Mouse (Mus musculus): ENCODE data around the gene Tgds. TPM values are rescaled to one million over a fixed set of nuclear protein-coding genes. Genes with fewer than 3 reads are reported as not detected.
A peak's percentile ranks its signal among the peaks of the same experiment; 100 is the strongest.
"Not testable (repeated sequence)": the region's sequence is repeated elsewhere in the genome, so short reads cannot be mapped to it uniquely, and the experiment has no call there.

Gene Tgds
- total and polyA plus RNA-seq, 3 experiments: 6.5 to 29.9 (median 12.2) TPM

- DNase-seq (ENCODE audit: low spot score) (no peak), ATAC-seq (ENCODE audit: extremely low read depth, insufficient number of reproducible peaks, low FRiP score, poor library complexity, severe bottlenecking) (no peak)
- H3K27me3 ChIP-seq (ENCODE audit: insufficient read depth, low read length): no peaks in the 10 kb centered on the region
- H3K4me1 ChIP-seq (ENCODE audit: insufficient read depth, low read depth, low read length): peaks cover 7% of the 10 kb centered on the region; the same call in 1 of the 2 replicates
- TF ChIP-seq CTCF (IDR thresholded peaks at IDR 0.05; ENCODE audit: low read depth, low read length) (no peak), TAL1 (conservative IDR thresholded peaks at IDR 0.05; ENCODE audit: low read depth, low read length) (no peak), GATA1 (IDR thresholded peaks at IDR 0.05; ENCODE audit: borderline replicate concordance, low read length) (no peak), GATA2 (IDR thresholded peaks at IDR 0.05; ENCODE audit: borderline replicate concordance, low read depth, low read length) (no peak), POLR2AphosphoS5 (IDR thresholded peaks at IDR 0.05; ENCODE audit: insufficient replicate concordance, low read depth, low read length) (no peak)
- peaks cover 88% of the 10 kb centered on the region for H3K36me3 ChIP-seq (replicated peaks)
- no peak overlapping the region for H3K4me3 ChIP-seq (ENCODE audit: low read depth, low read length)
- no peaks in the 10 kb centered on the region for H3K9me3 ChIP-seq (replicated peaks)
Measured at GRCm38 (mm10) chr14:118156740-118157139, 24.2 kb upstream of the Tgds start.

- not testable (repeated sequence) for H3K4me1 ChIP-seq (ENCODE audit: insufficient read depth, low read depth, low read length); H3K9me3 ChIP-seq (replicated peaks); H3K4me3 ChIP-seq (ENCODE audit: low read depth, low read length); DNase-seq (ENCODE audit: low spot score); H3K27me3 ChIP-seq (ENCODE audit: insufficient read depth, low read length); ATAC-seq (ENCODE audit: extremely low read depth, insufficient number of reproducible peaks, low FRiP score, poor library complexity, severe bottlenecking)
- peaks cover 86% of the 10 kb centered on the region for H3K36me3 ChIP-seq (replicated peaks)
Measured at GRCm38 (mm10) chr14:118156056-118156455, 23.5 kb upstream of the Tgds start.

GRCm38 (mm10) chr14:118152294-118152651, 19.7 kb upstream of the Tgds start:
- no peak for ATAC-seq (ENCODE audit: extremely low read depth, insufficient number of reproducible peaks, low FRiP score, poor library complexity, severe bottlenecking)
- Histone ChIP-seq H3K4me1 (ENCODE audit: insufficient read depth, low read depth, low read length) (no peaks in the 10 kb centered on the region), H3K4me3 (ENCODE audit: low read depth, low read length) (no peak overlapping the region), H3K9me3 (replicated peaks) (no peaks in the 10 kb centered on the region), H3K36me3 (replicated peaks) (peaks cover 82% of the 10 kb centered on the region), H3K27me3 (ENCODE audit: insufficient read depth, low read length) (no peaks in the 10 kb centered on the region)
- no peak for DNase-seq (ENCODE audit: low spot score)
- TF ChIP-seq TAL1 (conservative IDR thresholded peaks at IDR 0.05; ENCODE audit: low read depth, low read length) (no peak), GATA2 (IDR thresholded peaks at IDR 0.05; ENCODE audit: borderline replicate concordance, low read depth, low read length) (no peak), CTCF (IDR thresholded peaks at IDR 0.05; ENCODE audit: low read depth, low read length) (no peak), GATA1 (IDR thresholded peaks at IDR 0.05; ENCODE audit: borderline replicate concordance, low read length) (no peak), POLR2AphosphoS5 (IDR thresholded peaks at IDR 0.05; ENCODE audit: insufficient replicate concordance, low read depth, low read length) (no peak)

GRCm38 (mm10) chr14:118151651-118152293, 19.2 kb upstream of the Tgds start:
- H3K4me3 ChIP-seq (ENCODE audit: low read depth, low read length): no peak overlapping the region
- DNase-seq (ENCODE audit: low spot score): no peak
- no peaks in the 10 kb centered on the region for H3K9me3 ChIP-seq (replicated peaks)
- peaks cover 85% of the 10 kb centered on the region for H3K36me3 ChIP-seq (replicated peaks)
- TF ChIP-seq CTCF (IDR thresholded peaks at IDR 0.05; ENCODE audit: low read depth, low read length) (no peak), TAL1 (conservative IDR thresholded peaks at IDR 0.05; ENCODE audit: low read depth, low read length) (no peak), GATA2 (IDR thresholded peaks at IDR 0.05; ENCODE audit: borderline replicate concordance, low read depth, low read length) (no peak), GATA1 (IDR thresholded peaks at IDR 0.05; ENCODE audit: borderline replicate concordance, low read length) (no peak), POLR2AphosphoS5 (IDR thresholded peaks at IDR 0.05; ENCODE audit: insufficient replicate concordance, low read depth, low read length) (no peak)
- no peaks in the 10 kb centered on the region for H3K27me3 ChIP-seq (ENCODE audit: insufficient read depth, low read length)
- H3K4me1 ChIP-seq (ENCODE audit: insufficient read depth, low read depth, low read length): no peaks in the 10 kb centered on the region
- peak; percentile 69; the same call in 1 of the 2 replicates for ATAC-seq (ENCODE audit: extremely low read depth, insufficient number of reproducible peaks, low FRiP score, poor library complexity, severe bottlenecking)

- Histone ChIP-seq H3K4me3 (ENCODE audit: low read depth, low read length) (no peak overlapping the region), H3K36me3 (replicated peaks) (peaks cover 84% of the 10 kb centered on the region), H3K4me1 (ENCODE audit: insufficient read depth, low read depth, low read length) (no peaks in the 10 kb centered on the region), H3K27me3 (ENCODE audit: insufficient read depth, low read length) (no peaks in the 10 kb centered on the region), H3K9me3 (replicated peaks) (no peaks in the 10 kb centered on the region)
- no peak for DNase-seq (ENCODE audit: low spot score)
- ATAC-seq (ENCODE audit: extremely low read depth, insufficient number of reproducible peaks, low FRiP score, poor library complexity, severe bottlenecking): no peak
- TF ChIP-seq POLR2AphosphoS5 (IDR thresholded peaks at IDR 0.05; ENCODE audit: insufficient replicate concordance, low read depth, low read length) (no peak), GATA2 (IDR thresholded peaks at IDR 0.05; ENCODE audit: borderline replicate concordance, low read depth, low read length) (no peak), TAL1 (conservative IDR thresholded peaks at IDR 0.05; ENCODE audit: low read depth, low read length) (no peak), GATA1 (IDR thresholded peaks at IDR 0.05; ENCODE audit: borderline replicate concordance, low read length) (no peak), CTCF (IDR thresholded peaks at IDR 0.05; ENCODE audit: low read depth, low read length) (no peak)
Measured at GRCm38 (mm10) chr14:118150656-118151551, 18.3 kb upstream of the Tgds start.

DNA sequence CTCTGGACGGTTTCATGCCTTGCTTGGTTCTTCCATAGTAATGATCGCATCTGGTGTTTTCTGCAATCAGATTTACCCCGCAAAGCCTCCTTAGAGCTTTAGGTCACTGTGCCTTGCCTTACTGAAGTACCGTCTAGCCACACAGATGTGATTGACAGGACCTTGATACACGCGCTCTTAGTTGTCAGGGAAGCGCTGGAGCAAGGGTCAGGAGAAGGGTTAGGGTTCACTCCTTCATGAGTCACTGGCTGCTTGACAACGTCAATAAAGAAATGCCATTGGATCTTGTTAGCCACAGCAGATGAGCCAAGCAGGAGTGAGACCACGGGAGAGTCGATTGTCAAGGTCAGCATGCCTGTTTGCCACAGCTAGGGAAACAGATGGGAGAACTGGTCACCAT, 16.0 kb upstream of the Tgds start:
- DNase-seq (ENCODE audit: low spot score) (no peak), ATAC-seq (ENCODE audit: extremely low read depth, insufficient number of reproducible peaks, low FRiP score, poor library complexity, severe bottlenecking) (no peak)
- Histone ChIP-seq H3K4me3 (ENCODE audit: low read depth, low read length) (no peak overlapping the region), H3K4me1 (ENCODE audit: insufficient read depth, low read depth, low read length) (no peaks in the 10 kb centered on the region), H3K36me3 (replicated peaks) (peaks cover 72% of the 10 kb centered on the region), H3K27me3 (ENCODE audit: insufficient read depth, low read length) (no peaks in the 10 kb centered on the region), H3K9me3 (replicated peaks) (no peaks in the 10 kb centered on the region)
- TF ChIP-seq GATA1 (IDR thresholded peaks at IDR 0.05; ENCODE audit: borderline replicate concordance, low read length) (no peak), TAL1 (conservative IDR thresholded peaks at IDR 0.05; ENCODE audit: low read depth, low read length) (no peak), GATA2 (IDR thresholded peaks at IDR 0.05; ENCODE audit: borderline replicate concordance, low read depth, low read length) (no peak), CTCF (IDR thresholded peaks at IDR 0.05; ENCODE audit: low read depth, low read length) (no peak), POLR2AphosphoS5 (IDR thresholded peaks at IDR 0.05; ENCODE audit: insufficient replicate concordance, low read depth, low read length) (no peak)
